Mouse (Mus musculus): ENCODE data around the gene Draxin. TPM values are rescaled to one million over a fixed set of nuclear protein-coding genes. Genes with fewer than 3 reads are reported as not detected.
A peak's percentile ranks its signal among the peaks of the same experiment; 100 is the strongest.

Gene Draxin
- polyA plus RNA-seq, 1 experiment, result 1.9 TPM

GRCm38 (mm10) chr4:148117392-148117791 is 13.1 kb downstream of the Draxin start:
- no peaks in the 10 kb centered on the region for H3K4me1 ChIP-seq (ENCODE audit: control insufficient read depth, insufficient read depth, insufficient read length)
- no peak overlapping the region for H3K27ac ChIP-seq (ENCODE audit: insufficient read depth, low read length)
- no peak for TF ChIP-seq POLR2A (IDR thresholded peaks at IDR 0.05; ENCODE audit: low read depth, low read length)
- no peaks in the 10 kb centered on the region for H3K36me3 ChIP-seq (ENCODE audit: control insufficient read depth, insufficient read depth, low read length)
- H3K27me3 ChIP-seq (ENCODE audit: control insufficient read depth, insufficient read depth, low read length), result no peaks in the 10 kb centered on the region
- 74% methylated on average over 4 of the region's 4 CpGs for WGBS
- no peak for DNase-seq (ENCODE audit: low read depth in 1 of 2, low spot score in 2 of 2)
- no peak overlapping the region for H3K4me3 ChIP-seq (ENCODE audit: extremely low read depth, insufficient read depth, insufficient read length)

- Histone ChIP-seq H3K27me3 (ENCODE audit: control insufficient read depth, insufficient read depth, low read length) (no peaks in the 10 kb centered on the region), H3K27ac (ENCODE audit: insufficient read depth, low read length) (no peak overlapping the region), H3K4me3 (ENCODE audit: extremely low read depth, insufficient read depth, insufficient read length) (no peak overlapping the region), H3K4me1 (ENCODE audit: control insufficient read depth, insufficient read depth, insufficient read length) (no peaks in the 10 kb centered on the region), H3K36me3 (ENCODE audit: control insufficient read depth, insufficient read depth, low read length) (no peaks in the 10 kb centered on the region)
- DNase-seq (ENCODE audit: low read depth in 1 of 2, low spot score in 2 of 2), result no peak
- TF ChIP-seq POLR2A (IDR thresholded peaks at IDR 0.05; ENCODE audit: low read depth, low read length) (no peak), CTCF (IDR thresholded peaks at IDR 0.05; ENCODE audit: extremely low read depth, insufficient read depth, insufficient read length, insufficient replicate concordance) (no peak)
- 80% methylated on average over 4 of the region's 4 CpGs for WGBS
Observed at GRCm38 (mm10) chr4:148116657-148117056, 13.8 kb downstream of the Draxin start.

GRCm38 (mm10) chr4:148115467-148115866 is 15.0 kb downstream of the Draxin start:
- Histone ChIP-seq H3K27ac (ENCODE audit: insufficient read depth, low read length) (no peak overlapping the region), H3K4me1 (ENCODE audit: control insufficient read depth, insufficient read depth, insufficient read length) (no peaks in the 10 kb centered on the region), H3K4me3 (ENCODE audit: extremely low read depth, insufficient read depth, insufficient read length) (no peak overlapping the region), H3K36me3 (ENCODE audit: control insufficient read depth, insufficient read depth, low read length) (no peaks in the 10 kb centered on the region), H3K27me3 (ENCODE audit: control insufficient read depth, insufficient read depth, low read length) (no peaks in the 10 kb centered on the region)
- TF ChIP-seq CTCF (IDR thresholded peaks at IDR 0.05; ENCODE audit: extremely low read depth, insufficient read depth, insufficient read length, insufficient replicate concordance), result peak; percentile 39; the same call in 1 of the 2 replicates
- TF ChIP-seq POLR2A (IDR thresholded peaks at IDR 0.05; ENCODE audit: low read depth, low read length), result no peak
- 4% methylated on average over 15 of the region's 15 CpGs for WGBS
- DNase-seq (ENCODE audit: low read depth in 1 of 2, low spot score in 2 of 2), result peak; percentile 17 to 45

- H3K27me3 ChIP-seq (ENCODE audit: control insufficient read depth, insufficient read depth, low read length), result no peaks in the 10 kb centered on the region
- no peak for TF ChIP-seq POLR2A (IDR thresholded peaks at IDR 0.05; ENCODE audit: low read depth, low read length)
- peak; percentile 99 for TF ChIP-seq CTCF (IDR thresholded peaks at IDR 0.05; ENCODE audit: extremely low read depth, insufficient read depth, insufficient read length, insufficient replicate concordance)
- WGBS, result 8% methylated on average over 15 of the region's 15 CpGs
- no peaks in the 10 kb centered on the region for H3K4me1 ChIP-seq (ENCODE audit: control insufficient read depth, insufficient read depth, insufficient read length)
- no peaks in the 10 kb centered on the region for H3K36me3 ChIP-seq (ENCODE audit: control insufficient read depth, insufficient read depth, low read length)
- no peak overlapping the region for H3K27ac ChIP-seq (ENCODE audit: insufficient read depth, low read length)
- peak; percentile 35 to 77 for DNase-seq (ENCODE audit: low read depth in 1 of 2, low spot score in 2 of 2)
- H3K4me3 ChIP-seq (ENCODE audit: extremely low read depth, insufficient read depth, insufficient read length), result no peak overlapping the region
Observed at GRCm38 (mm10) chr4:148114758-148115391, 15.6 kb downstream of the Draxin start.

GRCm38 (mm10) chr4:148112519-148112918 is 18.0 kb downstream of the Draxin start:
- WGBS, result 84% methylated on average over 12 of the region's 12 CpGs
- no peaks in the 10 kb centered on the region for H3K4me1 ChIP-seq (ENCODE audit: control insufficient read depth, insufficient read depth, insufficient read length)
- H3K36me3 ChIP-seq (ENCODE audit: control insufficient read depth, insufficient read depth, low read length), result no peaks in the 10 kb centered on the region

GRCm38 (mm10) chr4:148109215-148109614 is 21.3 kb downstream of the Draxin start:
- no peak overlapping the region for H3K27ac ChIP-seq (ENCODE audit: insufficient read depth, low read length)
- no peaks in the 10 kb centered on the region for H3K27me3 ChIP-seq (ENCODE audit: control insufficient read depth, insufficient read depth, low read length)
- no peaks in the 10 kb centered on the region for H3K36me3 ChIP-seq (ENCODE audit: control insufficient read depth, insufficient read depth, low read length)
- no peak overlapping the region for H3K4me3 ChIP-seq (ENCODE audit: extremely low read depth, insufficient read depth, insufficient read length)
- TF ChIP-seq CTCF (IDR thresholded peaks at IDR 0.05; ENCODE audit: extremely low read depth, insufficient read depth, insufficient read length, insufficient replicate concordance), result no peak
- no peak for TF ChIP-seq POLR2A (IDR thresholded peaks at IDR 0.05; ENCODE audit: low read depth, low read length)
- DNase-seq (ENCODE audit: low read depth in 1 of 2, low spot score in 2 of 2), result no peak
- H3K4me1 ChIP-seq (ENCODE audit: control insufficient read depth, insufficient read depth, insufficient read length), result no peaks in the 10 kb centered on the region
- WGBS, result 54% methylated on average over 5 of the region's 5 CpGs

More at GRCm38 (mm10) chr4:148112519-148112918, 18.0 kb downstream of the Draxin start:
- no peak for DNase-seq (ENCODE audit: low read depth in 1 of 2, low spot score in 2 of 2)
- Histone ChIP-seq H3K27me3 (ENCODE audit: control insufficient read depth, insufficient read depth, low read length) (no peaks in the 10 kb centered on the region), H3K27ac (ENCODE audit: insufficient read depth, low read length) (no peak overlapping the region), H3K4me3 (ENCODE audit: extremely low read depth, insufficient read depth, insufficient read length) (no peak overlapping the region)
- TF ChIP-seq POLR2A (IDR thresholded peaks at IDR 0.05; ENCODE audit: low read depth, low read length), result no peak
- TF ChIP-seq CTCF (IDR thresholded peaks at IDR 0.05; ENCODE audit: extremely low read depth, insufficient read depth, insufficient read length, insufficient replicate concordance), result no peak

- 43% methylated on average over 7 of the region's 7 CpGs for WGBS
- Histone ChIP-seq H3K4me1 (ENCODE audit: control insufficient read depth, insufficient read depth, insufficient read length) (no peaks in the 10 kb centered on the region), H3K27ac (ENCODE audit: insufficient read depth, low read length) (no peak overlapping the region), H3K36me3 (ENCODE audit: control insufficient read depth, insufficient read depth, low read length) (no peaks in the 10 kb centered on the region), H3K4me3 (ENCODE audit: extremely low read depth, insufficient read depth, insufficient read length) (no peak overlapping the region), H3K27me3 (ENCODE audit: control insufficient read depth, insufficient read depth, low read length) (no peaks in the 10 kb centered on the region)
- TF ChIP-seq CTCF (IDR thresholded peaks at IDR 0.05; ENCODE audit: extremely low read depth, insufficient read depth, insufficient read length, insufficient replicate concordance) (no peak), POLR2A (IDR thresholded peaks at IDR 0.05; ENCODE audit: low read depth, low read length) (no peak)
- DNase-seq (ENCODE audit: low read depth in 1 of 2, low spot score in 2 of 2), result no peak
Observed at GRCm38 (mm10) chr4:148108565-148109100, 21.9 kb downstream of the Draxin start.
